Mouse (Mus musculus) kidney, postnatal 4 days (tissue): Measurements from ENCODE around the gene Gm49358.
A peak's percentile ranks its signal among the peaks of the same experiment; 100 is the strongest.

Experiments
- DNase-seq, 2 experiments: peaks; one replicate each; pipeline ENCODE4 v3.0.0; 2021; ENCODE audit warnings: mixed read lengths in 2 of 2

The Gm49358 gene

GRCm38 (mm10) chr10:86778398-86779116 lies 14.8 kb downstream of the Gm49358 start, which contains the start of gene Nt5dc3:
Gene Nt5dc3, plus strand, starts transcription at chr10:86779005.
- peak; percentile 96 to 98 for DNase-seq

- peak; percentile 47 to 59 for DNase-seq
Measured at GRCm38 (mm10) chr10:86779117-86779755, 15.5 kb downstream of the Gm49358 start.

GRCm38 (mm10) chr10:86779816-86780500 lies 16.2 kb downstream of the Gm49358 start:
- no peak for DNase-seq

GRCm38 (mm10) chr10:86781641-86782040 lies 17.9 kb downstream of the Gm49358 start:
- no peak for DNase-seq

GRCm38 (mm10) chr10:86782656-86783055 lies 18.9 kb downstream of the Gm49358 start:
- DNase-seq: no peak

GRCm38 (mm10) chr10:86783561-86783960 lies 19.8 kb downstream of the Gm49358 start:
- DNase-seq: no peak

GRCm38 (mm10) chr10:86784126-86784675 lies 20.4 kb downstream of the Gm49358 start:
- no peak for DNase-seq

- no peak for DNase-seq
Measured at GRCm38 (mm10) chr10:86785396-86785795, 21.6 kb downstream of the Gm49358 start.

- no peak for DNase-seq
Measured at GRCm38 (mm10) chr10:86786083-86786482, 22.3 kb downstream of the Gm49358 start.

- no peak for DNase-seq
Measured at GRCm38 (mm10) chr10:86788193-86788592, 24.4 kb downstream of the Gm49358 start.

- DNase-seq: no peak
Measured at GRCm38 (mm10) chr10:86789146-86789672, 25.4 kb downstream of the Gm49358 start.

- no peak for DNase-seq
Measured at GRCm38 (mm10) chr10:86791507-86792184, 27.9 kb downstream of the Gm49358 start.

GRCm38 (mm10) chr10:86793509-86793951 lies 29.8 kb downstream of the Gm49358 start:
- DNase-seq: peak; percentile 27 to 48

GRCm38 (mm10) chr10:86794196-86794595 lies 30.4 kb downstream of the Gm49358 start:
- no peak for DNase-seq

- DNase-seq: no peak
Measured at GRCm38 (mm10) chr10:86794794-86795535, 31.2 kb downstream of the Gm49358 start.

- DNase-seq: no peak
Measured at GRCm38 (mm10) chr10:86796073-86796741, 32.4 kb downstream of the Gm49358 start.

- no peak for DNase-seq
Measured at GRCm38 (mm10) chr10:86807362-86807761, 43.6 kb downstream of the Gm49358 start.

GRCm38 (mm10) chr10:86808013-86808758 lies 44.4 kb downstream of the Gm49358 start:
- DNase-seq: no peak

- DNase-seq: no peak
Measured at GRCm38 (mm10) chr10:86810000-86810399, 46.2 kb downstream of the Gm49358 start.

GRCm38 (mm10) chr10:86810612-86811011 lies 46.8 kb downstream of the Gm49358 start:
- no peak for DNase-seq
